Mouse (Mus musculus) myocyte (in vitro differentiated cells): ENCODE data around the gene Letm1. TPM values are rescaled to one million over a fixed set of nuclear protein-coding genes. Genes with fewer than 3 reads are reported as not detected.

ENCODE experiments used
- H3K27me3 ChIP-seq: one replicate; pipeline ENCODE4 v1.6.1; 2011; ENCODE audit not compliant: control insufficient read depth, insufficient read depth, insufficient read length
- H3K36me3 ChIP-seq: one replicate; pipeline ENCODE4 v1.6.1; 2011; ENCODE audit not compliant: control insufficient read depth, insufficient read depth
- H3K4me2 ChIP-seq: one replicate; pipeline ENCODE4 v1.6.1; 2011; ENCODE audit warnings: low read depth, control low read depth
- H3K4me3 ChIP-seq: one replicate; pipeline ENCODE4 v1.5.1; 2011; ENCODE audit warnings: mild to moderate bottlenecking, control low read depth, moderate library complexity
- H3K79me2 ChIP-seq: one replicate; pipeline ENCODE4 v1.6.1; 2011; ENCODE audit not compliant: control insufficient read depth, insufficient read depth
- H3ac ChIP-seq: one replicate; pipeline ENCODE4 v1.6.1; 2011; ENCODE audit not compliant: control insufficient read depth, insufficient read length
- CEBPB ChIP-seq: IDR thresholded peaks from 2 replicates; pipeline ENCODE4 v1.6.1; 2011; ENCODE audit warnings: mild to moderate bottlenecking, moderate library complexity; ENCODE audit not compliant: poor library complexity, insufficient read depth, severe bottlenecking
- MAX ChIP-seq: IDR thresholded peaks from one replicate; pipeline ENCODE4 v1.6.1; 2011; ENCODE audit warnings: low read depth, mild to moderate bottlenecking, control low read depth
- MYOD1 ChIP-seq, 3 experiments: IDR thresholded peaks; one replicate each; pipeline ENCODE4 v1.6.1; 2011; ENCODE audit warnings: control low read depth in 2 of 3, low read depth in 2 of 3, mild to moderate bottlenecking in 2 of 3, moderate library complexity in 1 of 3; ENCODE audit not compliant: insufficient read length in 2 of 3, control insufficient read depth in 1 of 3
- MYOG ChIP-seq, 3 experiments: IDR thresholded peaks; one replicate each; pipeline ENCODE4 v1.6.1; 2011; ENCODE audit warnings: control low read depth in 2 of 3, low read depth in 2 of 3, mild to moderate bottlenecking in 2 of 3; ENCODE audit not compliant: insufficient read length in 2 of 3, control insufficient read depth in 1 of 3, insufficient read depth in 1 of 3
- POLR2A ChIP-seq: IDR thresholded peaks from one replicate; pipeline ENCODE4 v1.6.1; 2011; ENCODE audit warnings: low read depth, mild to moderate bottlenecking, control low read depth, moderate library complexity; ENCODE audit not compliant: insufficient read length
- TCF12 ChIP-seq: IDR thresholded peaks from one replicate; pipeline ENCODE4 v1.6.1; 2011; ENCODE audit warnings: mild to moderate bottlenecking, control low read depth; ENCODE audit not compliant: poor library complexity, insufficient read depth, severe bottlenecking
- TCF3 ChIP-seq: IDR thresholded peaks from one replicate; pipeline ENCODE4 v1.6.1; 2011; ENCODE audit warnings: low read depth, control low read depth; ENCODE audit not compliant: insufficient read length
- USF1 ChIP-seq: IDR thresholded peaks from one replicate; pipeline ENCODE4 v1.6.1; 2011; ENCODE audit warnings: low read depth, mild to moderate bottlenecking, control low read depth, moderate library complexity
- polyA plus RNA-seq: library from polyadenylated mRNA; unstranded; fragments of >200 nt; fragmentation: generic; extraction: Trizol; gene quantifications from one replicate; pipeline ENCODE4 v1.2.1, GENCODE M21; 2012; ENCODE audit warnings: missing spikeins

The Letm1 gene
- polyA plus RNA-seq, 1 experiment: 29.2 TPM

GRCm38 (mm10) chr5:33692393-33692792 is 90.2 kb downstream of the Letm1 start:
- no peaks in the 10 kb centered on the region for H3K79me2 ChIP-seq
- no peak overlapping the region for H3K4me3 ChIP-seq
- no peaks in the 10 kb centered on the region for H3K36me3 ChIP-seq
- TF ChIP-seq MYOD1 (IDR thresholded peaks at IDR 0.05; ENCODE audit: control insufficient read depth in 1 of 3, insufficient read length in 2 of 3, low read depth in 2 of 3): no peak
- no peak for TF ChIP-seq USF1
- no peak for TF ChIP-seq MAX
- no peak overlapping the region for H3ac ChIP-seq
- peaks cover 39% of the 10 kb centered on the region for H3K27me3 ChIP-seq
- H3K4me2 ChIP-seq: no peak overlapping the region

DNA sequence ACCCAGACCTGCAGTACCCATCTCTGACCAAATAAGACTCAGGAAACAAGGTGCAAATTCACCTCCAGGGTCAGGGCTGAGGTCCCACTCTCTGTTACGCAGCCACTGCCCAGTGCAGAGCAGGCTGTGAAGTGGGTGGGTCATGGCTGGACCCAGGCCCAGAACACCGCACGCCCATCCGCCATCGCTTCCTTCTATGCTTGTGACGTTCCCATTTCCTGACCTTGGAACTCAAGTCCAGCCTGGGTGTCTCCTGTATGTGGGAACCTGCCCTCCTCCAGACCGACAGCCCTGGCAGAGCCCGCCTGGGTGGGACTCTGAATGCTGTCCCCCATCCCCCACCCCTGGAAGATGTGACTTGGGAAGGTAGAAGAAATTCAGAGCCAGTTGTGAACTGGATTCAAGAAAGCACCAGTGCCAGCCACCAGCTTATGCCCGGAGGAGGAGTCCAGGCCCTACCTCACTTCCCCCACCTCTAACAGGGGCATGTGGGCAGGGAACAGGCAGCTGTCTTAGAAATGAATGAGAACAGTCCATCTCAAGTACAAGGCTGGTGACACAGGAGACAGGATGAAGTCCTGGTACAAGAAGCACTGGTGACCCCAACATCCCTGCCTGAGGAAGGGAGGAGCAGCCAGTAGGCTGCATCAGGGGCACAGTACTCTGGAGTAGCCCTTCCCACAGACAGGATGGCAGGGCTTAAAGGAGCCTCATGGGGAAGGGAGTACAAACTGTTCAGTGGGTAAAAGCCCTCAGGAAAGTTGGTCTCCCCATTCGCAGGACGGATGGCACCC is 92.6 kb downstream of the Letm1 start:
- peaks cover 24% of the 10 kb centered on the region for H3K27me3 ChIP-seq
- no peaks in the 10 kb centered on the region for H3K36me3 ChIP-seq
- no peak for TF ChIP-seq POLR2A
- no peak for TF ChIP-seq TCF3
- TF ChIP-seq MYOD1 (IDR thresholded peaks at IDR 0.05; ENCODE audit: control insufficient read depth in 1 of 3, insufficient read length in 2 of 3, low read depth in 2 of 3): no peak
- TF ChIP-seq TCF12: no peak
- TF ChIP-seq CEBPB: no peak
- TF ChIP-seq MYOG (IDR thresholded peaks at IDR 0.05; ENCODE audit: control insufficient read depth in 1 of 3, insufficient read depth in 1 of 3, insufficient read length in 2 of 3, low read depth in 2 of 3): no peak
- H3K79me2 ChIP-seq: no peaks in the 10 kb centered on the region
- no peak overlapping the region for H3ac ChIP-seq
- no peak overlapping the region for H3K4me2 ChIP-seq
- H3K4me3 ChIP-seq: no peak overlapping the region

Other genes with a start within 250 kb of the Letm1 start
- 28.3 TPM for gene Fam53a, start 153.2 kb downstream of the Letm1 start, polyA plus RNA-seq
- gene Gm9903, start 152.9 kb downstream of the Letm1 start, polyA plus RNA-seq: 0.25 TPM
- 13.1 TPM for gene Slbp, start 130.2 kb downstream of the Letm1 start, polyA plus RNA-seq
- 54.1 TPM for gene Tacc3, start 124.7 kb downstream of the Letm1 start, polyA plus RNA-seq
- 27.2 TPM for gene Tmem129, start 124.4 kb downstream of the Letm1 start, polyA plus RNA-seq
- gene Fgfr3, start 61.1 kb downstream of the Letm1 start, polyA plus RNA-seq: 2.7 TPM
- gene Nsd2, start 37.9 kb upstream of the Letm1 start, polyA plus RNA-seq: 23.9 TPM
- gene Nelfa, start 153.6 kb upstream of the Letm1 start, polyA plus RNA-seq: 17.1 TPM
- 1.9 TPM for gene Gm1673, start 200.6 kb upstream of the Letm1 start, polyA plus RNA-seq
- 0.01 TPM for gene Nat8l, start 213.2 kb upstream of the Letm1 start, polyA plus RNA-seq